Mouse (Mus musculus) leukemia stem cell, adult 10-12 weeks (primary cell): Measurements from ENCODE around the gene Defb11. TPM values are rescaled to one million over a fixed set of nuclear protein-coding genes. Genes with fewer than 3 reads are reported as not detected.

ENCODE experiments used
- polyA plus RNA-seq: library from polyadenylated mRNA; stranded (reverse); fragments of >175 nt; gene quantifications from 2 replicates; pipeline ENCODE4 v1.2.3, GENCODE M21; 2012; ENCODE audit warnings: low replicate concordance

Defb11 gene
- polyA plus RNA-seq: not detected in 2 replicates

DNA sequence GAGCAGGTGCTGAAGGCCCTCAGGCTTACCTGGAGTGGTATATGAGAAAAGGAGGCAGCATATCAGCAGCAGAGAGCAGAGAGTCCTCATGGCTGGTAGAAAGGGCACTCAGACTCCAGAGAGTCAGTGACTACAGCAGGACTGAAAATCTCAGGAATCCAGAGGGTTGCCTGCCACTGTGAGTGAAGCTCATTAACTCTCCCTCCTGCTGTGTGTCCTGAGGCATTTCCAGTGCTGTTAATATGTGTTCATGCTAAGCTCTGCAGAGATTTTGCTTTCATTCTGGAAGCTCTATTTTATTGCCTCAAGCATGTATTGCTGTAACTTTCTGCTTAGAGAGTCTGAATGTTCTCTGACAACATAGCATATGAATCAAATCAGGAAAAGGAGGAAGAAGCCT is at the start of gene Defb11:
Defb11 (minus strand) TSS at position 123 of the 400 bp plus-strand sequence.

DNA sequence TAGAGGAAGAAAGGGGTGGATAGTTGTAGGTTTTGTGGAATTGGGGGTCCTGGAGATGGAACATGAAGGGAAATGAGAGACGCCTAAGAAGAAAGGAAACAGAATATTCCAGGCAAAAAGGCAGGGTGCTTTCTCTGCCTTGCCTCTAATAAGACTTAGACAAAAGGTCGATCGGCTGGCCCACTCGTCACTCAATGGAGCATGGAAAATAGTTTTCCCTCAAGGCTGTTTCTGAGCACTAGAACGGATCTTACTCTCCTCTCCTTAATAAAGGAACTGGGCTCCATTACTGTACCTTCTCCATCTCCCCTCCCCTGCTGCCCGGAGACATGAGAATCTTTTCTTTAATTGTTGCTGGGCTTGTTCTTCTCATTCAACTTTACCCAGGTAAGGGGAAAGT is 40.2 kb upstream of the Defb11 start, which contains the start of gene Defb13:
Defb13 (plus strand) TSS at position 301 of the 400 bp plus-strand sequence.

DNA sequence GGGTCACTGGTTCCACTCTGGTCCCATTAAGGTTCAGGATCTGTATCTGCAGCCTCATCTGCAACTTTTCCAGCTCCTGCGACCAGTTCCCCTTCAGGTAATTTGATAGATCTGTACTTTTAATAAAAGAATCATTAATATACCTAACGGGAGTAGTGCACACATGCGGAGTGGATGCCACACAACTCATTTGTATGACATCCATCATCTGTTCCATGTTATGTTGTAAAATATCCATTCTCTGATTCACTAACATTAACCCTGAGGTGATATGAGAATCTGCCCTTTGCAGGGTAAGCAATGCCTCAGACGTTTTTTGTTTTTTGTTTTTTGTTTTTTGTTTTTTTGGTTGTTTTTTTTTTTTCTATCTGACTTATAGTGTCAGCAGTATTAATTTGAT is 31.8 kb upstream of the Defb11 start, which contains the start of gene Defb35:
Defb35 (plus strand) TSS at position 301 of the 400 bp plus-strand sequence.

DNA sequence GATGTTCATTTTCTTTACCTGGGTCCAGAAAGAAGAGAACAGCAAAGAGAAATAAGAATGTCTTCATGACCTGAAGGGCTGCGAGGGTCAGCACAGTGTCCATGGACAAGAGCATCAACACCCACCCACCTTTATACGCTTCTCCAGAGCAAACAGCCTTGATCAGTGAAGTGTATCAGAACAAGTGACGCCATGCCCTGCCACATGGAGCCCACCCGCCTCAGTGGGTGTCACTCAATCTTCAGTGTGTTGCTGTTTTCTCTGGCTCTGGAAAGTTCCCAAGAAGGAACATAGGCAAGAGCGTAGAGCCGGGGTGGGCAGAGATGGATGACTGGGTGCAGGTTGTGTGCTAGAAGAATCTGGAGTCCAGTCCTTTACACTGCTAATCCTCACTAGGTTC is 26.4 kb upstream of the Defb11 start, which contains the start of gene Defb15:
Defb15 (minus strand) TSS at position 101 of the 400 bp plus-strand sequence.

DNA sequence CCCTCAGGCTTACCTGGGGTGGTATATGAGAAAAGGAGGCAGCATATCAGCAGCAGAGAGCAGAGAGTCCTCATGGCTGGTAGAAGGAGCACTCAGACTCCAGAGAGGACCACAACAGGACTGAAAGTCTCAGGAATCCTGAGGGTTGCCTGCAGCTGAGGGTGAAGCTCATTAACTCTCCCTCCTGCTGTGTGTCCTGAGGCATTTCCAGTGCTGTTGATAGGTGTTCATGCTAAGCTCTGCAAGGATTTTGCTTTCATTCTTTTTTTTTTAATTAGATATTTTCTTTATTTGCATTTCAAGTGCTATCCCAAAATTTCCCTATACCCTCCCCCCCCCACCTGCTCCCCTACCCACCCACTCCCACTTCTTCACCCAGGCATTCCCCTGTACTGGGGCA is 20.9 kb downstream of the Defb11 start, which contains the start of gene Defb9:
Defb9 (minus strand) TSS at position 101 of the 400 bp plus-strand sequence.

DNA sequence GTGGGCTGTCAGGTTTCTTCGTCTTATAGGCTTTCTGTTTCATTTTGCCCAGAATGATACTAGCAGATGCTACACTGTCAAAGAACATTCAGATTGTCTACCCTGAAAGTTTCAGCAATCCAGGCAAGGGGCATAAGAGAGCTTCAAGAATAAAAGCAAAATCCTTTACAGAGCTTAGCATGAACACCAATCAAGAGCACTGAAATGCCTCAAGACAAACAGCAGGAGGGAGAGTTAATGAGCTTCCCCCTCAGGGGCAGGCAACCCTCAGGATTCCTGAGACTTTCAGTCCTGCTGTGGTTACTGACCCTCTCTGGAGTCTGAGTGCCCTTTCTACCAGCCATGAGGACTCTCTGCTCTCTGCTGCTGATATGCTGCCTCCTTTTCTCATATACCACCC is 47.6 kb downstream of the Defb11 start, which contains the start of gene Defb10:
Defb10 (plus strand) TSS at position 316 of the 400 bp plus-strand sequence.

Other genes starting within 250 kb of the Defb11 start
- gene Defa34, start 240.6 kb downstream of the Defb11 start, polyA plus RNA-seq: not detected in 2 replicates
- not detected in 2 replicates for gene AY761184, start 202.8 kb downstream of the Defb11 start, polyA plus RNA-seq
- not detected in 2 replicates for gene Defa24, start 171.9 kb downstream of the Defb11 start, polyA plus RNA-seq
- not detected in 2 replicates for gene Defb50, start 82.9 kb downstream of the Defb11 start, polyA plus RNA-seq
- not detected in 2 replicates for gene Defb2, start 66.5 kb downstream of the Defb11 start, polyA plus RNA-seq
- gene Defb10, start 47.5 kb downstream of the Defb11 start, polyA plus RNA-seq: not detected in 2 replicates
- not detected in 2 replicates for gene Defb9, start 21.0 kb downstream of the Defb11 start, polyA plus RNA-seq
- not detected in 2 replicates for gene Defb15, start 26.3 kb upstream of the Defb11 start, polyA plus RNA-seq
- gene Defb35, start 31.9 kb upstream of the Defb11 start, polyA plus RNA-seq: not detected in 2 replicates
- not detected in 2 replicates for gene Defb13, start 40.4 kb upstream of the Defb11 start, polyA plus RNA-seq
- not detected in 2 replicates for gene Fam90a1a, start 52.3 kb upstream of the Defb11 start, polyA plus RNA-seq
- gene Ccdc70, start 63.4 kb upstream of the Defb11 start, polyA plus RNA-seq: not detected in 2 replicates
- gene Atp7b, start 153.9 kb upstream of the Defb11 start, polyA plus RNA-seq: 27.6 and 40.3 TPM in 2 replicates
- gene Alg11, start 154.3 kb upstream of the Defb11 start, polyA plus RNA-seq: 0.28 and 1.3 TPM in 2 replicates
- gene Nek5, start 218.6 kb upstream of the Defb11 start, polyA plus RNA-seq: not detected in 2 replicates